Mouse (Mus musculus): ENCODE results near the gene Slc39a11. TPM values are rescaled to one million over a fixed set of nuclear protein-coding genes. Genes with fewer than 3 reads are reported as not detected.

The Slc39a11 gene
- polyA plus RNA-seq, 1 experiment from 2014 or later, result 27.7 TPM

GRCm38 (mm10) chr11:113425454-113425853 is 224.4 kb downstream of the Slc39a11 start:
- peak overlapping the region; percentile 38; the same call in 1 of the 2 replicates for H3K9ac ChIP-seq
- peak overlapping the region; percentile 4 for H3K27ac ChIP-seq
- no peak; the same call in 1 of the 2 replicates for ATAC-seq
- peaks cover 27% of the 10 kb centered on the region for H3K4me1 ChIP-seq
- WGBS, result 74% methylated on average over 3 of the region's 3 CpGs
- no peaks in the 10 kb centered on the region for H3K36me3 ChIP-seq (ENCODE audit: poor library complexity, severe bottlenecking)
- H3K4me2 ChIP-seq, result no peak overlapping the region
- no peaks in the 10 kb centered on the region for H3K27me3 ChIP-seq
- H3K9me3 ChIP-seq (replicated peaks), result no peaks in the 10 kb centered on the region
- no peak overlapping the region for H3K4me3 ChIP-seq

GRCm38 (mm10) chr11:113424765-113425164 is 225.1 kb downstream of the Slc39a11 start:
- ATAC-seq, result no peak
- no peaks in the 10 kb centered on the region for H3K36me3 ChIP-seq (ENCODE audit: poor library complexity, severe bottlenecking)
- H3K4me1 ChIP-seq, result peaks cover 31% of the 10 kb centered on the region
- H3K4me2 ChIP-seq, result no peak overlapping the region
- no peak overlapping the region for H3K4me3 ChIP-seq
- H3K9ac ChIP-seq, result no peak overlapping the region
- no peak overlapping the region for H3K27ac ChIP-seq
- H3K9me3 ChIP-seq (replicated peaks), result no peaks in the 10 kb centered on the region
- WGBS, result 96% methylated on average over 3 of the region's 4 CpGs
- H3K27me3 ChIP-seq, result no peaks in the 10 kb centered on the region

GRCm38 (mm10) chr11:113422598-113422997 is 227.3 kb downstream of the Slc39a11 start:
- Histone ChIP-seq H3K4me3 (no peak overlapping the region), H3K4me2 (no peak overlapping the region), H3K27ac (no peak overlapping the region), H3K27me3 (no peaks in the 10 kb centered on the region), H3K9ac (no peak overlapping the region), H3K36me3 (ENCODE audit: poor library complexity, severe bottlenecking) (no peaks in the 10 kb centered on the region), H3K9me3 (replicated peaks) (no peaks in the 10 kb centered on the region), H3K4me1 (peaks cover 44% of the 10 kb centered on the region)
- ATAC-seq, result no peak
- 89% methylated on average over 7 of the region's 7 CpGs for WGBS

GRCm38 (mm10) chr11:113418921-113419655 is 230.8 kb downstream of the Slc39a11 start:
- Histone ChIP-seq H3K9me3 (replicated peaks) (no peaks in the 10 kb centered on the region), H3K36me3 (ENCODE audit: poor library complexity, severe bottlenecking) (no peaks in the 10 kb centered on the region), H3K27ac (peak overlapping the region; percentile 72), H3K9ac (no peak overlapping the region), H3K4me1 (peaks cover 32% of the 10 kb centered on the region), H3K4me3 (no peak overlapping the region), H3K4me2 (no peak overlapping the region; the same call in 1 of the 2 replicates), H3K27me3 (no peaks in the 10 kb centered on the region)
- 52% methylated on average over 15 of the region's 15 CpGs for WGBS
- peak; percentile 71; the same call in 1 of the 2 replicates for ATAC-seq

GRCm38 (mm10) chr11:113417948-113418347 is 231.9 kb downstream of the Slc39a11 start:
- 84% methylated on average over 4 of the region's 4 CpGs for WGBS

GRCm38 (mm10) chr11:113412545-113412944 is 237.3 kb downstream of the Slc39a11 start:
- Histone ChIP-seq H3K27ac (no peak overlapping the region), H3K4me2 (no peak overlapping the region), H3K4me1 (no peaks in the 10 kb centered on the region), H3K27me3 (no peaks in the 10 kb centered on the region), H3K9ac (no peak overlapping the region), H3K36me3 (ENCODE audit: poor library complexity, severe bottlenecking) (no peaks in the 10 kb centered on the region), H3K9me3 (replicated peaks) (no peaks in the 10 kb centered on the region), H3K4me3 (no peak overlapping the region)
- WGBS, result 92% methylated on average over 4 of the region's 4 CpGs
- ATAC-seq, result no peak

More at GRCm38 (mm10) chr11:113417948-113418347, 231.9 kb downstream of the Slc39a11 start:
- H3K4me2 ChIP-seq, result no peak overlapping the region
- H3K27me3 ChIP-seq, result no peaks in the 10 kb centered on the region
- H3K4me1 ChIP-seq, result peaks cover 26% of the 10 kb centered on the region
- no peak overlapping the region for H3K4me3 ChIP-seq
- no peaks in the 10 kb centered on the region for H3K36me3 ChIP-seq (ENCODE audit: poor library complexity, severe bottlenecking)
- no peak for ATAC-seq
- no peak overlapping the region for H3K9ac ChIP-seq
- no peak overlapping the region for H3K27ac ChIP-seq
- no peaks in the 10 kb centered on the region for H3K9me3 ChIP-seq (replicated peaks)

- Histone ChIP-seq H3K27me3 (no peaks in the 10 kb centered on the region), H3K4me2 (no peak overlapping the region), H3K4me1 (no peaks in the 10 kb centered on the region), H3K36me3 (ENCODE audit: poor library complexity, severe bottlenecking) (no peaks in the 10 kb centered on the region), H3K27ac (no peak overlapping the region), H3K4me3 (no peak overlapping the region), H3K9ac (no peak overlapping the region), H3K9me3 (replicated peaks) (no peaks in the 10 kb centered on the region)
- ATAC-seq, result no peak
- WGBS, result 69% methylated on average over 10 of the region's 10 CpGs
Measured at GRCm38 (mm10) chr11:113411798-113412197, 238.1 kb downstream of the Slc39a11 start.

GRCm38 (mm10) chr11:113409121-113409520 is 240.8 kb downstream of the Slc39a11 start:
- Histone ChIP-seq H3K4me2 (no peak overlapping the region), H3K4me3 (no peak overlapping the region), H3K27me3 (no peaks in the 10 kb centered on the region), H3K9me3 (replicated peaks) (no peaks in the 10 kb centered on the region; the same call in 1 of the 2 replicates), H3K27ac (no peak overlapping the region), H3K9ac (no peak overlapping the region), H3K36me3 (ENCODE audit: poor library complexity, severe bottlenecking) (no peaks in the 10 kb centered on the region), H3K4me1 (peaks cover 5% of the 10 kb centered on the region; the same call in 1 of the 2 replicates)
- WGBS, result 94% methylated on average over 9 of the region's 9 CpGs
- no peak for ATAC-seq

- Histone ChIP-seq H3K4me3 (no peak overlapping the region), H3K4me2 (no peak overlapping the region), H3K4me1 (peaks cover 6% of the 10 kb centered on the region; the same call in 1 of the 2 replicates), H3K36me3 (ENCODE audit: poor library complexity, severe bottlenecking) (no peaks in the 10 kb centered on the region), H3K9ac (no peak overlapping the region), H3K27me3 (no peaks in the 10 kb centered on the region), H3K27ac (no peak overlapping the region), H3K9me3 (replicated peaks) (no peaks in the 10 kb centered on the region; the same call in 1 of the 2 replicates)
- 96% methylated on average over 4 of the region's 4 CpGs for WGBS
- ATAC-seq, result no peak
Measured at GRCm38 (mm10) chr11:113407474-113407873, 242.4 kb downstream of the Slc39a11 start.

- peaks cover 14% of the 10 kb centered on the region for H3K4me1 ChIP-seq
- no peaks in the 10 kb centered on the region for H3K36me3 ChIP-seq (ENCODE audit: poor library complexity, severe bottlenecking)
- H3K4me2 ChIP-seq, result no peak overlapping the region
- ATAC-seq, result no peak
- 95% methylated on average over 4 of the region's 4 CpGs for WGBS
- no peaks in the 10 kb centered on the region for H3K27me3 ChIP-seq
- H3K9ac ChIP-seq, result no peak overlapping the region
- H3K4me3 ChIP-seq, result no peak overlapping the region
- H3K9me3 ChIP-seq (replicated peaks), result peaks cover 8% of the 10 kb centered on the region
- no peak overlapping the region for H3K27ac ChIP-seq
Measured at GRCm38 (mm10) chr11:113400868-113401267, 249.0 kb downstream of the Slc39a11 start.

- no peak overlapping the region for H3K9ac ChIP-seq
- 86% methylated on average over 11 of the region's 11 CpGs for WGBS
- H3K9me3 ChIP-seq (replicated peaks), result peaks cover 8% of the 10 kb centered on the region; the same call in 1 of the 2 replicates
- H3K4me2 ChIP-seq, result no peak overlapping the region
- H3K27me3 ChIP-seq, result no peaks in the 10 kb centered on the region
- no peak overlapping the region for H3K27ac ChIP-seq
- no peaks in the 10 kb centered on the region for H3K36me3 ChIP-seq (ENCODE audit: poor library complexity, severe bottlenecking)
- no peak for ATAC-seq
- H3K4me3 ChIP-seq, result no peak overlapping the region
- H3K4me1 ChIP-seq, result peaks cover 22% of the 10 kb centered on the region
Measured at GRCm38 (mm10) chr11:113399601-113400000, 250.3 kb downstream of the Slc39a11 start.

GRCm38 (mm10) chr11:113397394-113397793 is 252.5 kb downstream of the Slc39a11 start:
- H3K36me3 ChIP-seq (ENCODE audit: poor library complexity, severe bottlenecking), result no peaks in the 10 kb centered on the region
- H3K4me1 ChIP-seq, result peaks cover 41% of the 10 kb centered on the region
- WGBS, result 68% methylated on average over 1 of the region's 1 CpGs
- ATAC-seq, result no peak
- no peak overlapping the region for H3K9ac ChIP-seq
- H3K4me2 ChIP-seq, result no peak overlapping the region
- no peak overlapping the region for H3K27ac ChIP-seq
- no peaks in the 10 kb centered on the region for H3K27me3 ChIP-seq
- H3K9me3 ChIP-seq (replicated peaks), result peaks cover 8% of the 10 kb centered on the region; the same call in 1 of the 2 replicates
- no peak overlapping the region for H3K4me3 ChIP-seq

All from forebrain, embryonic 13.5 days (tissue).